Mouse (Mus musculus) midbrain, embryonic 14.5 days (tissue): Measurements from ENCODE around the gene Apob. TPM values are rescaled to one million over a fixed set of nuclear protein-coding genes. Genes with fewer than 3 reads are reported as not detected.
A peak's percentile ranks its signal among the peaks of the same experiment; 100 is the strongest.

Source experiments
- ATAC-seq: fragments of 200-750 bp; cut with Nextera tagmentation; 2 replicates; pipeline ENCODE4 v1.8.0; 2017; ENCODE audit warnings: moderate number of reproducible peaks, moderate library complexity; ENCODE audit not compliant: low FRiP score, low TSS enrichment
- DNase-seq: peaks from one replicate; pipeline ENCODE4 v3.0.0-alpha.2; 2015
- H3K27ac ChIP-seq: fragments of 300-500 bp; sonication (generic); replicated peaks from 2 replicates; pipeline ENCODE4 v1.5.1; 2014; ENCODE audit warnings: mild to moderate bottlenecking, low read depth, low read length, moderate library complexity
- H3K27me3 ChIP-seq: fragments of 300-500 bp; sonication (generic); 2 replicates; pipeline ENCODE4 v1.6.1; 2014; ENCODE audit warnings: low read length, control low read depth, mixed read lengths; ENCODE audit not compliant: control insufficient read depth, insufficient read depth
- H3K36me3 ChIP-seq: fragments of 300-500 bp; sonication (generic); 2 replicates; pipeline ENCODE4 v1.6.1; 2014; ENCODE audit warnings: low read length, control low read depth; ENCODE audit not compliant: control insufficient read depth, insufficient read depth
- H3K4me1 ChIP-seq: fragments of 300-500 bp; sonication (generic); 2 replicates; pipeline ENCODE4 v1.6.1; 2014; ENCODE audit warnings: mild to moderate bottlenecking, antibody characterized with exemption, low read length, control low read depth; ENCODE audit not compliant: control insufficient read depth, insufficient read depth
- H3K4me2 ChIP-seq: fragments of 300-500 bp; sonication (generic); 2 replicates; pipeline ENCODE4 v1.6.1; 2014; ENCODE audit warnings: mild to moderate bottlenecking, low read length, moderate library complexity
- H3K4me3 ChIP-seq: fragments of 300-500 bp; sonication (generic); replicated peaks from 2 replicates; pipeline ENCODE4 v1.5.1; 2014; ENCODE audit warnings: low read depth, low read length
- H3K9ac ChIP-seq: fragments of 300-500 bp; sonication (generic); replicated peaks from 2 replicates; pipeline ENCODE4 v1.6.1; 2014; ENCODE audit warnings: mild to moderate bottlenecking, low read length, moderate library complexity
- H3K9me3 ChIP-seq: fragments of 300-500 bp; sonication (generic); 2 replicates; pipeline ENCODE4 v1.6.1; 2016; ENCODE audit warnings: low read length, control low read depth, mixed read lengths; ENCODE audit not compliant: control insufficient read depth
- WGBS: fragments of 180-500 bp; shearing (Covaris S2); extraction: QIAGEN DNeasy Blood & Tissue Kit; methylation state at CpG from one replicate; pipeline ENCODE4 v1.1.7; 2014; 5-methylcytosine and 5-hydroxymethylcytosine counted together
- polyA plus RNA-seq: library from polyadenylated mRNA; unstranded; fragments of >200 nt; fragmentation: Nextera tagmentation; extraction: Ambion mirVana; gene quantifications from 2 replicates; pipeline ENCODE4 v1.2.1, GENCODE M21; 2014

Apob gene
- polyA plus RNA-seq, 1 experiment from 2014 or later: not detected

DNA sequence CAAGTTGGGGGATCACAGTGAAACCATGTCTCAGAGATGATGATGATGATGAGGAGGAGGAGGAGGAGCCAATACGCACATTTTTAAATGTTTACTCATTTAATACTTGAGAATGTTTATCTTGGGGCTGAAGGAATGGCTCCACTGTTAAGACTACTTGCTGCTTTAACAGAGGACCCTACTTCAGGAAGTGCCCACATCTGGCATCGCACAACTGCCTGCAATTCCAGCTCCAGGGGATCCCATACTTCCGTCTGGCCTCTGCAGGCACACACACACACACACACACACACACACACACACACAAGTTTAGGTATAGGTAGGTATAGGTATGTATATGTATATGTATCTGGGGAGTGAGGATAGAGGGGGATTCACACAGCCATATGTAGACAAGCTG lies 6.6 kb upstream of the Apob start:
- Histone ChIP-seq H3K9ac (no peak overlapping the region), H3K36me3 (no peaks in the 10 kb centered on the region), H3K27ac (no peak overlapping the region), H3K4me3 (no peak overlapping the region), H3K4me2 (no peak overlapping the region), H3K9me3 (no peaks in the 10 kb centered on the region), H3K27me3 (no peaks in the 10 kb centered on the region), H3K4me1 (0 out of 2 replicates have a peak, but pooled peaks cover 6% of the 10 kb centered on the region)
- 87% methylated on average over 3 of the region's 3 CpGs for WGBS
- no peak for DNase-seq
- ATAC-seq: no peak

- no peak overlapping the region for H3K27ac ChIP-seq
- 0 out of 2 replicates have a peak, but pooled peaks cover 6% of the 10 kb centered on the region for H3K4me1 ChIP-seq
- no peak for DNase-seq
- H3K4me2 ChIP-seq: no peak overlapping the region
- no peak for ATAC-seq
- no peaks in the 10 kb centered on the region for H3K9me3 ChIP-seq
- no peaks in the 10 kb centered on the region for H3K36me3 ChIP-seq
- H3K9ac ChIP-seq: no peak overlapping the region
- H3K27me3 ChIP-seq: no peaks in the 10 kb centered on the region
- 81% methylated on average over 2 of the region's 2 CpGs for WGBS
- no peak overlapping the region for H3K4me3 ChIP-seq
These were observed 5.7 kb upstream of the Apob start for GRCm38 (mm10) chr12:7971736-7972135.

GRCm38 (mm10) chr12:7973773-7974322 lies 3.6 kb upstream of the Apob start:
- no peak overlapping the region for H3K27ac ChIP-seq

GRCm38 (mm10) chr12:7978190-7978884 lies 889 bp downstream of the Apob start:
- no peaks in the 10 kb centered on the region for H3K9me3 ChIP-seq
- 46% methylated on average over 13 of the region's 13 CpGs for WGBS
- 0 out of 2 replicates have a peak, but pooled peaks cover 9% of the 10 kb centered on the region for H3K4me1 ChIP-seq
- H3K27me3 ChIP-seq: no peaks in the 10 kb centered on the region
- ATAC-seq (peak; percentile 78), DNase-seq (peak; percentile 89)
- H3K9ac ChIP-seq: no peak overlapping the region
- no peaks in the 10 kb centered on the region for H3K36me3 ChIP-seq
- no peak overlapping the region for H3K4me3 ChIP-seq
- peak overlapping the region; percentile 36 for H3K4me2 ChIP-seq
- H3K27ac ChIP-seq: no peak overlapping the region

More at GRCm38 (mm10) chr12:7973773-7974322, 3.6 kb upstream of the Apob start:
- Histone ChIP-seq H3K4me1 (0 out of 2 replicates have a peak, but pooled peaks cover 9% of the 10 kb centered on the region), H3K4me3 (no peak overlapping the region), H3K9me3 (no peaks in the 10 kb centered on the region), H3K9ac (no peak overlapping the region), H3K36me3 (no peaks in the 10 kb centered on the region), H3K27me3 (no peaks in the 10 kb centered on the region), H3K4me2 (no peak overlapping the region)
- DNase-seq (peak; percentile 49), ATAC-seq (no peak)
- 60% methylated on average over 5 of the region's 5 CpGs for WGBS

GRCm38 (mm10) chr12:7984411-7984810 lies 7.0 kb downstream of the Apob start:
- Histone ChIP-seq H3K4me3 (no peak overlapping the region), H3K9me3 (no peaks in the 10 kb centered on the region), H3K27me3 (no peaks in the 10 kb centered on the region), H3K36me3 (no peaks in the 10 kb centered on the region), H3K27ac (no peak overlapping the region), H3K4me2 (no peak overlapping the region), H3K9ac (no peak overlapping the region), H3K4me1 (no peaks in the 10 kb centered on the region)
- WGBS: 83% methylated on average over 1 of the region's 1 CpGs
- DNase-seq: no peak
- no peak for ATAC-seq

DNA sequence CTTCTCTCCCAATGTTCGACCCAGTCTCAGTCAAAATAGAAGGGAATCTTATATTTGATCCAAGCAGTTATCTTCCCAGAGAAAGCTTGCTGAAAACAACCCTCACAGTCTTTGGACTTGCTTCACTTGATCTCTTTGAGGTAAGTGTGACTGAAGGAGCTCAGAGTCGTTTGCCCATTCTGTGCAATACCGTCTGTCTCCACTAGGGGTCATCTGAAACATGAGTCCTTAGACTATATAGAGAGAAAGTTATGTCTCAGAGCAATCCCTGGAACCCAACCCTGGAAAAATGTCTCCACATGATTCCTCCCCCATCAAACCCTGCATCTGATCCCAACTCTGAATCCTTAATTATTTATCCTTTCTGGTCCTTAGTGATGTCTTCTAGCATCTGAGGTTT lies 13.4 kb downstream of the Apob start:
- no peak overlapping the region for H3K4me3 ChIP-seq
- H3K4me1 ChIP-seq: no peaks in the 10 kb centered on the region
- H3K27me3 ChIP-seq: no peaks in the 10 kb centered on the region
- ATAC-seq (no peak), DNase-seq (peak; percentile 87)
- H3K9me3 ChIP-seq: no peaks in the 10 kb centered on the region
- H3K4me2 ChIP-seq: no peak overlapping the region
- H3K36me3 ChIP-seq: no peaks in the 10 kb centered on the region
- 14% methylated on average over 3 of the region's 3 CpGs for WGBS
- H3K9ac ChIP-seq: no peak overlapping the region
- H3K27ac ChIP-seq: no peak overlapping the region

DNA sequence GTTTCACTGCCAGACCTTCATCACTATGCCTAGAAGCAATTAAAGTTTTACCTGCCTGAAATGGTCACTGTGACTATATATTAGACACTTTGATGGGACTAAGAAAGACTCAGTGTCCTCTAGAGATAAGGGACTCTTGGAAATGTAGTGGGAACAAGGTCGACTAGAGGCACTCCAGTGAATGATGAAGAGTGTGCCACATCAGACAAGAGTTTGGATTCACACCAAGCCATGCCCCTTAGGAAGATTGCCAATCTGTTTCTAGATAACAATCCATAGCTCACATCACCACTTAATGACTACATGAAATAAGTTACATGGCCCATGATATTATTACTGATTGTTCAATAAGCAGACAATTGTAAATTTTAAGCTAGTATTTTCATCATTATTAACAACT lies 14.1 kb downstream of the Apob start:
- WGBS: 44% methylated on average over 1 of the region's 1 CpGs
- H3K27ac ChIP-seq: no peak overlapping the region

DNA sequence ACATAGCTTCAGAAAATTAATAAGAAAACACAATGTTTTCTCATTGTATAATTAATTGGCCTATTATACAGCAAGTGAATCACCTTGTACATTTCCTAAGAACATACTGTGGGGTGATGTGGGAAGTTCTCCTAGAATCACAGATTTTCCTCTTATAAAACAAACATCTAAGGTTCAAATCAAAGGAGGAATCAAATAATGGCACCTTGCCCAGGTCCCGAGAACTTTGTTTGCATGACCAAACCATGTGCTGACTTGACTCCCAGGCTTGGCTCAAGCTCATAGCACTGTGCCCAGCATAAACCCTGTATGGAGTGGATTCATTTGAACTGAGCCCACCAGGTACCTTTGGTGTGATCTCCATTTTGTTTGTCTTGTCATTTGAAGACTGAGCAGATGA lies 43.5 kb downstream of the Apob start:
- no peaks in the 10 kb centered on the region for H3K4me1 ChIP-seq
- no peak overlapping the region for H3K4me2 ChIP-seq
- H3K27me3 ChIP-seq: no peaks in the 10 kb centered on the region
- no peak for ATAC-seq
- H3K36me3 ChIP-seq: no peaks in the 10 kb centered on the region
- no peak overlapping the region for H3K27ac ChIP-seq
- no peaks in the 10 kb centered on the region for H3K9me3 ChIP-seq
- DNase-seq: no peak
- H3K9ac ChIP-seq: no peak overlapping the region
- no peak overlapping the region for H3K4me3 ChIP-seq
- 93% methylated on average over 1 of the region's 1 CpGs for WGBS

More for the DNA sequence above, 14.1 kb downstream of the Apob start:
- ATAC-seq (no peak), DNase-seq (no peak)
- Histone ChIP-seq H3K9ac (no peak overlapping the region), H3K4me3 (no peak overlapping the region), H3K27me3 (no peaks in the 10 kb centered on the region), H3K9me3 (no peaks in the 10 kb centered on the region), H3K36me3 (no peaks in the 10 kb centered on the region), H3K4me1 (no peaks in the 10 kb centered on the region), H3K4me2 (no peak overlapping the region)

DNA sequence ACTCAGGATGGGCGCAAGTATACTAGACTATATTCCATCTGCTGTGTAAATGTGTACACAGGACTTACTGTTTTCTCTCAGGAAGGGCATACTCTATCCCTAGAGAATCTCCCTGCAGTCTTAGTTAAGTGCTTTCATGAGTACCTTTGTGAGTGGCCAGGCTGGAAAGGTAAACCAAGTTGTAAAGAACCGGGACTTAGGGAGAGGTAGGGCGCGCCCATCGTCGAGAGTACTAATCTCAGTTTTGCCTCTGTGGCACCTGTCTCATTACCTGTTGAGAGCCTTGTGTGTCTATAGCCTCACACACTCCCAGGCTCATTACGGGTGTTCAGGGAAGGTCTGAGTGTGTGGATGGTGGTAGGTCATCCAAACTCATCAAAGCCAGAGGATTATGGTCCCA lies 52.1 kb downstream of the Apob start:
- WGBS: 95% methylated on average over 7 of the region's 7 CpGs

More for the DNA sequence above, 52.1 kb downstream of the Apob start:
- Histone ChIP-seq H3K4me2 (no peak overlapping the region), H3K36me3 (no peaks in the 10 kb centered on the region), H3K4me3 (no peak overlapping the region), H3K27me3 (peaks cover 19% of the 10 kb centered on the region; the same call in 1 of the 2 replicates), H3K9me3 (no peaks in the 10 kb centered on the region), H3K9ac (no peak overlapping the region), H3K4me1 (no peaks in the 10 kb centered on the region), H3K27ac (no peak overlapping the region)
- no peak for ATAC-seq
- no peak for DNase-seq
